Mouse (Mus musculus) cerebellum, adult 2 months (tissue): ENCODE results near the gene Irf2bp1.

Experiments
- CTCF ChIP-seq: fragments of 200-500 bp; IDR thresholded peaks from 2 replicates; pipeline ENCODE4 v1.5.1; 2011; ENCODE audit warnings: low read depth, mild to moderate bottlenecking, control low read depth, low read length, moderate library complexity, borderline replicate concordance; ENCODE audit not compliant: insufficient read depth
- POLR2A ChIP-seq: fragments of 200-500 bp; IDR thresholded peaks from 2 replicates; pipeline ENCODE4 v1.6.1; 2011; ENCODE audit warnings: low read length, control low read depth, borderline replicate concordance; ENCODE audit not compliant: insufficient read depth

DNA sequence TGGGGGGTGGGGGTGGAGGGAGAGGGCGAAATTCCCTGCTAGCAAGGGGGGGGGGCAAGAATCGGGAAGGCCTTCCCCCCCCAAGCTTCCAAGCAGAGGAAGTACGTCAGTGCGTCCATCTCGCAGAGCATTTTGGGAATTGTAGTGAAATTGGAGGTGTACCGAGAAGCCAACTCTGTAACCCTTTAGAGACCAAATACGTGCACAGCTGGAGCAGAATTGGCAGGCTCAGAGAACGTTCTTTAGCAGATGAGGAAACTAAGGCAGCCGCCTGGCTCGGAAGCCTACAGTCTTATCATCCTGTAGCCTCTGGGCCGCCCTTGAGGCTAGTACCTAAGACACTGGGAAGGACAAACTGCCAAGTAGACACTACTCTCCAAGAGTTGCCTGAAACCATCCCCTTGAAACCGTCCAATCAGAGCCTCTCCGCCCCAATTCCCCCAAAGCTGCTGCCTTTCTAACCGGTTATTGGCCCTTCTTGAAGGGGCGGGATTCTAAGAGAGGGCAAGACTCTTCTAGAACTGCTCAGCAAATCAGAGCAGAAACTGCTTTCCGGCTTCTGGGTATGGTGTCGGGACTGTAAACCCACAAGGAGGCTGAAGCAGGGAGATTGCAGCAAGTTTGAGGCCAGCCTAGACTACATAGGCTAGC lies 871 bp upstream of the Irf2bp1 start:
- no peak for TF ChIP-seq POLR2A
- TF ChIP-seq CTCF = no peak
